Mouse (Mus musculus) limb, embryonic 14.5 days (tissue): Measurements from ENCODE around the gene D930048N14Rik. TPM values are rescaled to one million over a fixed set of nuclear protein-coding genes. Genes with fewer than 3 reads are reported as not detected.
A peak's percentile ranks its signal among the peaks of the same experiment; 100 is the strongest.

Experiments used
- ATAC-seq: fragments of 200-750 bp; cut with Nextera tagmentation; 2 replicates; pipeline ENCODE4 v1.8.0; 2017; ENCODE audit warnings: low read depth, moderate number of reproducible peaks, moderate TSS enrichment; ENCODE audit not compliant: low FRiP score
- DNase-seq: peaks from one replicate; pipeline ENCODE4 v3.0.0-alpha.2; 2015; ENCODE audit warnings: low spot score
- H3K27ac ChIP-seq: fragments of 300-500 bp; sonication (generic); replicated peaks from 2 replicates; pipeline ENCODE4 v1.5.1; 2014; ENCODE audit warnings: low read depth, mild to moderate bottlenecking, low read length, moderate library complexity, mixed read lengths
- H3K27me3 ChIP-seq: fragments of 300-500 bp; sonication (generic); 2 replicates; pipeline ENCODE4 v1.6.1; 2014; ENCODE audit warnings: low read length, mixed read lengths; ENCODE audit not compliant: control insufficient read depth, insufficient read depth
- H3K36me3 ChIP-seq: fragments of 300-500 bp; sonication (generic); 2 replicates; pipeline ENCODE4 v1.6.1; 2014; ENCODE audit warnings: mild to moderate bottlenecking, low read length, moderate library complexity, mixed read lengths; ENCODE audit not compliant: control insufficient read depth, insufficient read depth
- H3K4me1 ChIP-seq: fragments of 300-500 bp; sonication (generic); 2 replicates; pipeline ENCODE4 v1.6.1; 2014; ENCODE audit warnings: antibody characterized with exemption, low read length, mixed read lengths; ENCODE audit not compliant: control insufficient read depth, insufficient read depth
- H3K4me2 ChIP-seq: fragments of 300-500 bp; sonication (generic); replicated peaks from 2 replicates; pipeline ENCODE4 v1.6.1; 2014; ENCODE audit warnings: low read depth, mild to moderate bottlenecking, low read length, moderate library complexity; ENCODE audit not compliant: severe bottlenecking
- H3K4me3 ChIP-seq: fragments of 300-500 bp; sonication (generic); replicated peaks from 2 replicates; pipeline ENCODE4 v1.5.1; 2014; ENCODE audit warnings: low read length
- H3K9ac ChIP-seq: fragments of 300-500 bp; sonication (generic); 2 replicates; pipeline ENCODE4 v1.6.1; 2014; ENCODE audit warnings: mild to moderate bottlenecking, low read depth, low read length, moderate library complexity; ENCODE audit not compliant: severe bottlenecking
- H3K9me3 ChIP-seq: fragments of 300-500 bp; sonication (generic); 2 replicates; pipeline ENCODE4 v1.6.1; 2016; ENCODE audit warnings: low read length; ENCODE audit not compliant: control insufficient read depth
- POLR2A ChIP-seq: fragments of 200-500 bp; IDR thresholded peaks from 2 replicates; pipeline ENCODE4 v1.8.0; 2012; ENCODE audit warnings: inconsistent platforms, mild to moderate bottlenecking, moderate library complexity, borderline replicate concordance; ENCODE audit not compliant: insufficient read depth, insufficient read length; ENCODE audit errors: extremely low read depth
- WGBS: fragments of 180-500 bp; shearing (Covaris S2); extraction: QIAGEN DNeasy Blood & Tissue Kit; methylation state at CpG from one replicate; pipeline ENCODE4 v1.1.7; 2014; 5-methylcytosine and 5-hydroxymethylcytosine counted together
- polyA plus RNA-seq, 2 experiments: library from polyadenylated mRNA; depleted of rRNA in 1 of 2; stranded (reverse) in 1 of 2; unstranded in 1 of 2; fragments of >200 nt; fragmentation: Nextera tagmentation in 1 of 2; extraction: Ambion mirVana in 1 of 2; gene quantifications; 2 replicates each; pipeline versions ENCODE4 v1.2.1 to v1.2.3; 2012 to 2014

The D930048N14Rik gene
- polyA plus RNA-seq, 2 experiments = 4.5 to 13.0 TPM

DNA sequence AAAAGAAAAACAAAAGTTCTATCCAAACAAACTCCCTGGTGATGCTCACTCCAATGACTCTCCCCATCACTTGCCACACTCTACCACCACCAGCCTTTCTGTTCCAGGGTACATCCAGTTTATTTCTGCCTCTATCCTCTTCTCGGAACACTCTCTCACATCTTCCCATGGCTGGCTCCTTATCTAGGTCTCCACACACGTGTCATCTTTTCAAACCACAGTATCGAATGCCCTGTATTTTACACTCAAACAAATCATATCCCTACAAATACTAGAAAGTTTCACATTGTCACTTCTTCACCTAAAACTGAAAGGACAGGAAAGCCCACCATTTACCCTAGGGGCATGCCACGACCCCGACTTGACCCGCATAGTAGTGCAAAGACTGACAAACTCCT is 15.6 kb upstream of the D930048N14Rik start:
- ATAC-seq (no peak), DNase-seq (no peak)
- H3K4me2 ChIP-seq = peak overlapping the region; percentile 70
- no peaks in the 10 kb centered on the region for H3K9me3 ChIP-seq
- TF ChIP-seq POLR2A = no peak
- no peaks in the 10 kb centered on the region for H3K36me3 ChIP-seq
- WGBS = 21% methylated on average over 6 of the region's 6 CpGs
- H3K4me3 ChIP-seq = peak overlapping the region; percentile 58
- H3K27me3 ChIP-seq = no peaks in the 10 kb centered on the region
- H3K9ac ChIP-seq = peak overlapping the region; percentile 62
- H3K4me1 ChIP-seq = peaks cover 10% of the 10 kb centered on the region
- peak overlapping the region; percentile 63; the same call in 1 of the 2 replicates for H3K27ac ChIP-seq

DNA sequence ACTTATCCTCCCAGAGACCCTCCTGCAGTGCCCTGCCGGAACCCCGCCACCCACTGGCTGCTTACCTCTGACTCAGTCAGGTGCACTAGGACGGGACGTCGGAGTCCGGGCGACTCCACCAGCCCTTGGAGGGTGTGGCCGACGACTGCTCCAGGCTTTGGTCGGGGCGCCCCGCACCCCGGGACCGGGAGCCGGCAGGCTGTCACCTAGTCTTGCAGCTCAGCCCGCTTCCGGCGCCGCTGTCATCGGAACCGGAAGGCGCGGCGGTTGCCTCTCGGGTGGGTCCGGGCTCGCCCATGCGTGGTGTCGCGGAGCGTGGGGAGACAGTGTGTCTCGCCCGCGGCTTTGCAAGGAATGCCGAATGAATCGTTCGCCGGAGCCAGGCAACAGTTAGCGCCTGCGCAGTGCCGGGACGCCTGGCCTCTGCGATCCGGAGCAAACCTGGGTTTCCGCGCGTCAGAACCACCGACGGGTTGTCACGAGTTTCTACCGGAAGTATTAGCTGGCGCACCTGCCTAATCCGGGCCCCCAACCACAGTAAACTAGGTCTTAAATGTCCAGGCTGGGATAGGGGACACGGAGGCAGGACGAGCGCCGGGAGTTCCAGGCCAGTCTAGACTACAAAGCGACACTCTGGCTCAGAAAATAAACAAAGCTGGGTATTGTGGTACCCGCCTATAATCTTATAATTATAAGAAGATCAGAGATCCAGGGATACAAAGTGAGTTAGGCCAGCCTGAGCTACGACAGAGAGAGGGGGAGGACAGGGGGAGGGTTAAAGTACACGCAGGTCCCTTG is 15.0 kb upstream of the D930048N14Rik start, which contains the start of gene Rmnd5b:
Gene Rmnd5b, minus strand, starts transcription at position 372 of the 798 bp plus-strand sequence.
- Histone ChIP-seq H3K36me3 (no peaks in the 10 kb centered on the region), H3K9me3 (no peaks in the 10 kb centered on the region), H3K4me3 (peak within 1 kb of the TSS; percentile 58), H3K9ac (peak within 1 kb of the TSS; percentile 62), H3K4me1 (peaks cover 10% of the 10 kb centered on the region), H3K27ac (peak within 1 kb of the TSS; percentile 63), H3K4me2 (peak within 1 kb of the TSS; percentile 70), H3K27me3 (no peaks in the 10 kb centered on the region)
- DNase-seq (peak; percentile 88), ATAC-seq (peak; percentile 81)
- TF ChIP-seq POLR2A = 0 out of 2 replicates have a peak, but pooled peaks have one; percentile 52
- 1% methylated on average over 59 of the region's 61 CpGs for WGBS

DNA sequence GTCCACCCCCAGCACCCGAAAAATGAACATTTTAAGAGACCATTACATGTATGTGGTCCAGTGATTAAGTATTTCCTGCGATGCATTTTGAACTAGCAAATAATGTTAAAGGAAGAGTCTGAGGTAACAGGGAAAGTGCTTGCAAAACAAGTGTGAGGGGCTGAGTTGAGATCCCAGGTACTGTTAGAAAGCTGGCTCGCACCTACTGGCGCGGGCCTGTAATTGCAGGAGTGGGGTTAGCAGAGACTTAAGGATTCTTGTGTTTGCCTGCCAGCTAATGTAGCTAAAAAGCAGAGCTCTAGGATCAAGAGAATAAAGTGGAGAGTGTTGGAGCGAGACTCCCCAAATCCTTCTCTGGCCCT is 14.4 kb upstream of the D930048N14Rik start:
- H3K27ac ChIP-seq = peak overlapping the region; percentile 63
- peaks cover 10% of the 10 kb centered on the region for H3K4me1 ChIP-seq
- no peak for TF ChIP-seq POLR2A
- peak; percentile 86 for DNase-seq
- H3K36me3 ChIP-seq = no peaks in the 10 kb centered on the region
- no peaks in the 10 kb centered on the region for H3K27me3 ChIP-seq
- H3K9ac ChIP-seq = peak overlapping the region; percentile 62
- H3K4me2 ChIP-seq = peak overlapping the region; percentile 70
- H3K9me3 ChIP-seq = no peaks in the 10 kb centered on the region
- ATAC-seq = peak; percentile 34; the same call in 1 of the 2 replicates
- H3K4me3 ChIP-seq = peak overlapping the region; percentile 58
- WGBS = under 1% methylated on average over 6 of the region's 6 CpGs

DNA sequence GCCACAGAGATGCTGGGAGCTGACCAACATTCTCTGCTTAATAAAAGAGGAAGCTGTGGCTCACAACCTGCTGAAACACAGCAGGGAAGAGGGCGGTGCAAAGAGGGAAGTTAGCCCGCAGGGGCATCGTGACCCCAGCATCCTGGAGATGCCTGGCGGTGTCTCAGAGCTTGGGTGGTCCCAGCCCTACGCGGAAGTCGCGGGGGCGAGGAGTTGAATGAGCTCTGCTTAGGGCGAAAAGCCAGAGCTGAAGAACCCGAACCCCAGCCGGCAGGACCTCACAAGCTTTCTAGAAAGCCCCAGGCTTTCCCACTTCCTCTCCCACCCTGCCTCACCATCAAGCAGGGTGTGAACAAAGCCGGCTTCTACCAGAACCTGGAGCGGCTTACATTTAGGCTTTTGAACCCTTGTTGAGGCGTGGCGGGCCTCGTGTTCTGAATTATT is 12.8 kb upstream of the D930048N14Rik start:
- DNase-seq = peak; percentile 69
- Histone ChIP-seq H3K36me3 (peaks cover 5% of the 10 kb centered on the region; the same call in 1 of the 2 replicates), H3K9me3 (no peaks in the 10 kb centered on the region), H3K4me1 (peaks cover 10% of the 10 kb centered on the region), H3K4me3 (peak overlapping the region; percentile 14), H3K9ac (peak overlapping the region; percentile 18), H3K27ac (peak overlapping the region; percentile 56), H3K27me3 (no peaks in the 10 kb centered on the region), H3K4me2 (peak overlapping the region; percentile 33)
- WGBS = 3% methylated on average over 17 of the region's 17 CpGs
- no peak for TF ChIP-seq POLR2A
- ATAC-seq = peak; percentile 28; the same call in 1 of the 2 replicates

DNA sequence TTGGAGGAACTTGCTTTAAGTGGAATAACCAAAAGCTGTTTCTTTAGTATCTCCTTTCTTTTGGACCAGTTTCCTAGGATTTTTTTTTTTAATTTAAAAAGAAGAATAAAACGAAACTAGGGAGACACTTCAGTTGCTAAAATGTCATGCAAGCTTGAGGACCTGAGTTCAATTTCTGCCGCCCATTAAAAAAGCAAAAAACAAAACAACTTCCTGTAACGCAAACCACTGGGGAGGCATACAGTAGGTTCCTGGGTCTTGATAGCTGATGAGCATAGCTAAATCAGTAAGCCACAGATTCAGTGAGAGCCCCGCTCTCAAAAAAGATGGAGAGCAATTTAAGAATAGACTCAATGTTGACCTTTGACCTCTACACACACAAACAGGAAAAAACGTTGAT is 12.3 kb upstream of the D930048N14Rik start:
- Histone ChIP-seq H3K27me3 (no peaks in the 10 kb centered on the region), H3K9me3 (no peaks in the 10 kb centered on the region), H3K4me1 (peaks cover 10% of the 10 kb centered on the region), H3K36me3 (peaks cover 11% of the 10 kb centered on the region), H3K27ac (peak overlapping the region; percentile 56), H3K9ac (no peak overlapping the region), H3K4me2 (peak overlapping the region; percentile 33), H3K4me3 (no peak overlapping the region)
- 58% methylated on average over 5 of the region's 5 CpGs for WGBS
- TF ChIP-seq POLR2A = no peak
- DNase-seq (no peak), ATAC-seq (no peak)
